Mouse (Mus musculus) cortical plate, adult 2 months (tissue): ENCODE results near the gene Gm5089.

ENCODE experiments used
- CTCF ChIP-seq: fragments of 200-500 bp; IDR thresholded peaks from 2 replicates; pipeline ENCODE4 v1.5.1; 2011; ENCODE audit warnings: mild to moderate bottlenecking, control low read depth, low read length; ENCODE audit not compliant: insufficient read depth; ENCODE audit errors: extremely low read depth
- POLR2A ChIP-seq: fragments of 200-500 bp; IDR thresholded peaks from 2 replicates; pipeline ENCODE4 v1.6.1; 2011; ENCODE audit warnings: mild to moderate bottlenecking, low read length, control low read depth; ENCODE audit not compliant: insufficient read depth; ENCODE audit errors: extremely low read depth

DNA sequence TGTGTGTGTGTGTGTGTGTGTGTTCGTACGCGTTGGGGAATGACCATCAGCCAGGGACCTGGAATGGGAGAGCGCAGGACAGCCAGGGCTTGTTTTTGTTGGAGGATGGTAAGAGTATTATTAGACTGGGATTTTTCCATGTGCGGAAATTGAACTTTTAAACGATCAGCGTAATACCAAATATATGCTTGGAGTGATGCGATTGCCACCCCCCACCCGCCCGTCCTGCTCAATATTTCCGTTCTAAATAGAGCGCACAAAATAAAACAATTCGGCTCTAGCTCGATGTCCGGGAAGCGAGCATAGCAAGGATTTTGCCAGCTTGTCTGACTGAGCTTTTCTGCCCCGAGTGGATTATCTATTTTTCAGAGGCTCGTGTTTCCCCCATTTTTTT lies 25.9 kb upstream of the Gm5089 start:
- TF ChIP-seq CTCF = no peak
- no peak for TF ChIP-seq POLR2A
